Mouse (Mus musculus) heart, embryonic 16.5 days (tissue): ENCODE data around the gene Calhm3. TPM values are rescaled to one million over a fixed set of nuclear protein-coding genes. Genes with fewer than 3 reads are reported as not detected.

ENCODE experiments used
- ATAC-seq: fragments of 200-750 bp; cut with Nextera tagmentation; replicated peaks from 2 replicates; pipeline ENCODE4 v1.8.0; 2017; ENCODE audit warnings: moderate number of reproducible peaks; ENCODE audit not compliant: insufficient read depth, low FRiP score; ENCODE audit errors: extremely low read depth
- H3K27ac ChIP-seq: fragments of 300-500 bp; sonication (generic); 2 replicates; pipeline ENCODE4 v1.5.1; 2014; ENCODE audit warnings: mild to moderate bottlenecking, low read length, control low read depth, moderate library complexity
- H3K27me3 ChIP-seq: fragments of 300-500 bp; sonication (generic); 2 replicates; pipeline ENCODE4 v1.6.1; 2014; ENCODE audit warnings: low read length, mixed read lengths; ENCODE audit not compliant: control insufficient read depth, insufficient read depth
- H3K36me3 ChIP-seq: fragments of 300-500 bp; sonication (generic); 2 replicates; pipeline ENCODE4 v1.6.1; 2014; ENCODE audit not compliant: control insufficient read depth, insufficient read depth
- H3K4me1 ChIP-seq: fragments of 300-500 bp; sonication (generic); 2 replicates; pipeline ENCODE4 v1.6.1; 2014; ENCODE audit warnings: low read length, mixed read lengths; ENCODE audit not compliant: control insufficient read depth, insufficient read depth
- H3K4me2 ChIP-seq: fragments of 300-500 bp; sonication (generic); 2 replicates; pipeline ENCODE4 v1.6.1; 2014; ENCODE audit warnings: low read depth, mild to moderate bottlenecking, control low read depth, low read length
- H3K4me3 ChIP-seq: fragments of 300-500 bp; sonication (generic); 2 replicates; pipeline ENCODE4 v1.5.1; 2014; ENCODE audit warnings: mild to moderate bottlenecking, control low read depth, low read length
- H3K9ac ChIP-seq: fragments of 300-500 bp; sonication (generic); 2 replicates; pipeline ENCODE4 v1.6.1; 2014; ENCODE audit warnings: low read length, control low read depth
- H3K9me3 ChIP-seq: fragments of 300-500 bp; sonication (generic); replicated peaks from 2 replicates; pipeline ENCODE4 v1.6.1; 2016; ENCODE audit warnings: low read length; ENCODE audit not compliant: control insufficient read depth
- WGBS: fragments of 180-500 bp; shearing (Covaris S2); extraction: QIAGEN DNeasy Blood & Tissue Kit; methylation state at CpG from one replicate; pipeline ENCODE4 v1.1.7; 2014; 5-methylcytosine and 5-hydroxymethylcytosine counted together
- polyA plus RNA-seq: library from polyadenylated mRNA; unstranded; fragments of >200 nt; fragmentation: Nextera tagmentation; extraction: Ambion mirVana; gene quantifications from 2 replicates; pipeline ENCODE4 v1.2.1, GENCODE M21; 2015

Gene Calhm3
- polyA plus RNA-seq, 1 experiment from 2014 or later = not detected

DNA sequence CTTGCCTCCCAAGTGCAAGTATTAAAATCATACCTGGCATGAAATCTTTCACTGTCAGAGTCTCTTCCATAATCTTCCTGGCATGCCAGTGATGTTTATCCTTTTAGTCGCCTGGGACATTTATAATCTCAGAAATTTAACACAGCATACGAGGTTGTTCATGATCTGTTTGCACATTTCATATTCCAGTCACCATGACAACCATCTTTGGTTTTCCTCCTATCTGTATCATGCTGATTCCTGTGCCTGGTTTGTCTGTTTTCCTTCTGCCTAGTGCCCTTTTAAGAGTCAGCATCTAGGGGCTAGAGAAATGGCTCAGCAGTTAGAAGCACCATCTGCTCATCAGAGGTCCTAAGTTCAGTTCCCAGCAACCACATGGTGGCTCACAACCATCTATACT is 38.9 kb downstream of the Calhm3 start:
- no peak for ATAC-seq
- peaks cover 46% of the 10 kb centered on the region for H3K36me3 ChIP-seq
- H3K4me3 ChIP-seq = no peak overlapping the region
- no peak overlapping the region for H3K27ac ChIP-seq
- H3K4me1 ChIP-seq = no peaks in the 10 kb centered on the region; the same call in 1 of the 2 replicates
- no peak overlapping the region for H3K9ac ChIP-seq
- no peak overlapping the region for H3K4me2 ChIP-seq
- H3K27me3 ChIP-seq = no peaks in the 10 kb centered on the region
- H3K9me3 ChIP-seq = no peaks in the 10 kb centered on the region
- 73% methylated on average over 2 of the region's 2 CpGs for WGBS

DNA sequence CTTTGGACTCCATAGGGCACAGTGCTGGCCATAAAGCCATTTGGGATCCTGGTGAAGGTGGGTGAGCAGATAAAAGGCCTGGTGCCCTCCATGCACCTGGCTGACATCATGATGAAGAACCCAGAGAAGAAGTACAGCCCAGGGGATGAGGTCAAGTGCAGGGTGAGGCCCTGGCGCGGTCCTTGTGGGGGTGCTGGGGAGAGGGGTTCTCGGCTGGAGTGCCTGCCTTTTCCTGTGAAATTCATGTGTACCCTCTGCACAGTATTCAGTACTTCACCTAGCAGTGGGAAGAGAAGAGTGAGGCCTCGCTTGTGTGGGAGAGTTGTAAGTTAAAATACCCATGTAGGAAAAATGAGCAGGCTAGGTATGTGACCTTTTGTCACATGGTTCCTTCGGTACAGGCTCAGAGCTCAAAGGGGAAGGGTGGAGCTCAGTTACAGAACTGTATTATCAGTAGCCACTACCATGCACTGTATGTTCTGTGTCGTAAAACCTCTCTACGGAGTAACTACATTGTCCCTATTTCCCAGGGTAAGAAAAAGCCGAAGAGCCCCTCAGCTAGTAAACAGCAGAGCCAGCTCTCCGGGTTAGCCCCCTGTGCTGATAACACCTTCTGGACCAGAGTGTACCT is 52.8 kb downstream of the Calhm3 start:
- no peak overlapping the region for H3K9ac ChIP-seq
- H3K4me2 ChIP-seq = no peak overlapping the region
- WGBS = 81% methylated on average over 9 of the region's 9 CpGs
- H3K4me3 ChIP-seq = no peak overlapping the region
- H3K9me3 ChIP-seq = no peaks in the 10 kb centered on the region
- peaks cover 74% of the 10 kb centered on the region for H3K36me3 ChIP-seq
- H3K4me1 ChIP-seq = no peaks in the 10 kb centered on the region
- no peaks in the 10 kb centered on the region for H3K27me3 ChIP-seq
- H3K27ac ChIP-seq = no peak overlapping the region
- ATAC-seq = no peak

Other genes starting within 250 kb of the Calhm3 start
- 0.37 and 0.41 TPM in 2 replicates for gene Ina, start 143.1 kb downstream of the Calhm3 start, polyA plus RNA-seq
- 136 and 142 TPM in 2 replicates for gene Nt5c2, start 142.6 kb downstream of the Calhm3 start, polyA plus RNA-seq
- 8.0 and 8.2 TPM in 2 replicates for gene Pcgf6, start 106.9 kb downstream of the Calhm3 start, polyA plus RNA-seq
- gene Taf5, start 90.0 kb downstream of the Calhm3 start, polyA plus RNA-seq = 2.7 and 3.3 TPM in 2 replicates
- 2,224 and 2,366 TPM in 2 replicates for gene Usmg5, start 67.1 kb downstream of the Calhm3 start, polyA plus RNA-seq
- gene Pdcd11, start 67.0 kb downstream of the Calhm3 start, polyA plus RNA-seq = 4.9 and 5.0 TPM in 2 replicates
- gene Calhm2, start 19.5 kb downstream of the Calhm3 start, polyA plus RNA-seq = 5.2 and 5.6 TPM in 2 replicates
- not detected in 2 replicates for gene Calhm1, start 13.5 kb downstream of the Calhm3 start, polyA plus RNA-seq
- 1.4 and 1.7 TPM in 2 replicates for gene Neurl1a, start 21.1 kb upstream of the Calhm3 start, polyA plus RNA-seq